Mouse (Mus musculus) cerebellum, adult 11 months (tissue): Measurements from ENCODE around the gene Pde7b.

Experiments
- DNase-seq: peaks from one replicate; pipeline ENCODE4 v3.0.0; 2022

Gene Pde7b

GRCm38 (mm10) chr10:20490775-20491174 lies 234.1 kb downstream of the Pde7b start:
- no peak for DNase-seq

DNA sequence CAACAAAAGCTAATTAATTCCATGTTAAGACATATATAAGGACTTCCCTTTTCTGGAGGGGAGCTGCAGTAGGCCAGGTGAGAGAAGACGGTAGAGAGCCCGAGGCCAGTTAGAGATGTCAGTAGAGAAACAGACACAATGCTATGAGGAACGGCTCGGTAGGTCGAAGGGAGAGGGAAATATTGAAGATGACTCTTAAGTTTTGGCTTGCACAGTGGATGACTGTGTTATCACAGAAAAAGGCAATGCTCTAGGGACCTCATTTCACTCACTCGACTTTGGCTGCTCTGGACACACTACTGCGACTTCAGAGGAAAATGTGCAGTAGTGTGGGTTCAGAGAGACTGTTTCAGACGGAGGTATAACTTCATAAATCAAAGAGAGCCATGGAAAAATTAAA lies 234.6 kb downstream of the Pde7b start:
- no peak for DNase-seq

DNA sequence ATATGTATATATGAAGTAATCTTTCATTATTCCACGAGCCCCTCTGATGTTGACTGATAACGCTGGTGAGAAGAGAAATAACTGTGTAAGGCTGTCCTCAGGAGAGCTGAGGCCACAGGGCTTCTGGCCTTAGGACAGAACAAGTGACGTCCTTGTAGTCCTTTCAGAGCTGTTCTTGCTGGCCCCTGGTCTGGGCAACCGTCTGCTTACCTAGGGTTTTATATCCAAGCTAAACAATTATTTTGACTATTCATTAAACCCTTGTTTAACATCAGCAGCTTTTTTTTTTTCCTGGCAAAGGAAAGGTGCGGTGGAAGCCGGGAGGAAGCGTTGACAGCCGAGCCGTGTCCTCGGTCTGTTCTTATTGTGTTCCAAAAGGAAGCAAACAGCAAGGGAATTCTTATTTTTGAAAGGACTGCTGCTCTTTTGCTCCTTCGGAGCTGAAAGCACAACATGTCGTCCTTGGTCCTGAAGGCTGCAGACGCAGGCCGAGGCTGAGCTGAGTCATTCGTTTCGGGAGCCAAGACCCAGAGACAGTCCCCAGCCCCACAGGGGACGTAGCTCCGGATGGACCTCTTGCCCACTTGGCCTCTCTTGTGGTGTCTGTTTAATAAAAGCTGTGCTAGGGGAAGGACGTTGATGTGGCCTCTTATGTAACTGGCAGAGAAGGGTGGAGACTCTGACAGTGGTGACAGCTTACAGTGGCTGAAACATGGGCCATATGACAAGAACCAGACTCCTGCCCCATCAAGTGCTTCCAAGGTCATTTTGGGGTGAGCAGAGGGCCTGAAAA lies 238.2 kb downstream of the Pde7b start:
- no peak for DNase-seq

DNA sequence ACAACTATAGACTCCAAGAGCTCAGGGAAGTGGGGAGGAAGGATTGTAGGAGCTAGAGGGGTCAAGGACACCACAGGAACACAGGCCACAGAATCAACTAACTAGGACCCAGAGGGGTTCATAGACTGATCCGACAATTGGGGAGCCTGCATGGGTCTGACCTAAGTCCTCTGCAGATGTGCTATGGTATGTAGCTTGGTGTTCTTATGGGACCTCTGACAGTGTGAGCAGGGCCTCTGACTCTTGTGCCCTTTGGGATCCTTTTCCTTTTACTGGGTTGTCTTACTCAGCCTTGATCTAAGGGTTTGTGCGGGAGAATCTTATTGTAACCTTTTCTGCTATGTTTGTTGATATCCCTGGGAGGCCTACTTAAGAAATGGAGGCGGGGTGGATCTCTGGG lies 239.1 kb downstream of the Pde7b start:
- DNase-seq = no peak

DNA sequence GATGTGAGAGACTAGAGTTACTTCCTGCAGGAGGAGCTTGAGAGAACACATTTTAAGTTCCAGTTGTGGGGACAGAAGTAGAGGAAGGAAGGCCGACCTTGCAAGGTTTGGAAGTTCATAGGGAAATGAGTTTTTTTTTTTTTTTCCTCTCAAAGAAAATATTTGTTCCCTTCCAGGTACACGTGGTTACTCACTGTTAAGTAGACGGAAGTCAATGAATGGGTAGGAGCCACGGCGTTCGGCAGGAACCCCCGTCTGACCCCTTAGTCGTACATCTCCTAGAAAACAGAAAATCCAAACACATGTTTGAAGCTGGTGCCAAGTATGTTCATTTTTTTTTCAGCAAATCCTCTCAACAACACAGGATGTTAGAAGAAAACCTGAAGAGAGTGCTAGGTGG lies 245.4 kb downstream of the Pde7b start:
- DNase-seq = no peak

DNA sequence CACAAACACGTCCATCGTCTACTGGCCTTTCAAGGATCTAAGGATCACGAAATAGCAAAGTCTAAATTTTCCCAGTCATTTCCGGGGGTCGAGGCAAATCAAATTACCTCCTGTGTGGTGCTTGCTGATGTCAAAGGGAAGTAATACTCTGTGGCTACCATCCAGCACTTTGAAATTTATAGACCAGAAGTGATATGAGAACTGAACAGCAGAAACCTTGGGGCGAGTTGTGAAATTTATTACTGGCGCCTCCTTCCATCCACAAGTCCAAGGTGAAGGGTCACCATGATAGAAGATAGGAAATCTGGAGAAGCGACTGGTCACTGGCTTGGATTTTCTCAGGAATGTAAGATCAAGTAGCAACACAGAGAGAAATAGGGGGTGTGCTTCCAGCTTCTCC lies 246.4 kb downstream of the Pde7b start:
- no peak for DNase-seq

GRCm38 (mm10) chr10:20474831-20475230 lies 250.0 kb downstream of the Pde7b start:
- DNase-seq = no peak

- no peak for DNase-seq
These were observed 250.8 kb downstream of the Pde7b start for GRCm38 (mm10) chr10:20474036-20474435.

GRCm38 (mm10) chr10:20473505-20473904 lies 251.4 kb downstream of the Pde7b start:
- DNase-seq = no peak

DNA sequence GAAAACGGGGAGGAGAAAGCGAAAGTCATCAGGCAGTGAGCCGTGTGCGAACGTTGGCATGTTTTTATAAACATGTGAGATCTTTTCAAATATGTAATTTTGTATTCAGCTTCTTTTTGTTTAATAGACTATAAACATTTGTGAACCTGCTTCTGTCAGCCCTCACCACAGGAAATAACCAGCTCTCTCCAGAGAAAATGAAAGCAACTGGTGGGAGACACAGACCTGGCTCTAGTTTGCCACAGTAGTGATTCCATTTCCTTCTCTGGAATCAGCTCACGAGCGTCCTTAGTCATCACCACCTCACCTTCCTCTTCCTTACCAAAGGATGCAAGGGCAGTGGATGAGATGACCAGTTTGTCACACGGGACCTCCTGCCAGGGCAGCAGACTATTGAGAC lies 252.9 kb downstream of the Pde7b start:
- DNase-seq = no peak

GRCm38 (mm10) chr10:20464631-20465030 lies 260.2 kb downstream of the Pde7b start:
- no peak for DNase-seq

DNA sequence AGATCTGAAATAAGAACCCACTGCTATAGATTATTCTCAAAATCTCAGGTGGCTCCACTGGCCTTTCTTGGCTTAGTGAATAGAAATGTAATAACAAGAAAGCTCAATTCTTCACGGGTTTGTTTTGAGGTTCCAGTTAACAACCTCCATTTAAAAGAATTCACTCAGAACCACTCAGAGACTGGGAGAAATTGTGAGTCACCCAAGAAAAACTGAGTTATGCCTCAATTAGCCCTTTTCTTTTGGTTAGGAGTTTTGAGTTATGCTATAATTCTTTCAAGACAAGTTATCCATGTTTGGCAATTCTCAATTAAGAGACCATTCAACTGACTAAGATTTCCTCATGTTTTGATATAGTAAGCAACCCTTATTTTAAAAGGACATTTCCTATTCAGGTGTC lies 260.9 kb downstream of the Pde7b start:
- no peak for DNase-seq

DNA sequence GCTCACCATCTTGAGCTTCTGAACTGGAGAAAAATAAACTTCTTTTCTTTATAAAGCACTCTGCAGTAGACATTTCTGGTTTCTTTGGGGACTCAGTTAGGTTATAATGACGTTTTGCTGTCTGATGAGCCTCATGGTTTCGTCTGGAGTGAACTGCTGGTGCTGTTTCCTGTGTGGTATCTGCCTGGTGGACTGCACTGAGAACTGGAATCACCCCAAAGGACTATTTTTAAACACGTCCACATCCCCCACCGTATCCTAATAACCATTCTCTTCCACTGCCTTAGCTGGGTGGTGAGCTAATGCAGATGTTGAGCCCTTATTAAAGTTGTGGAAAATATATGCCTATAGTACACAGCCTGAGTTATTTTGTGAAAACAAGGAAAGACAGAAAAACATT lies 262.3 kb downstream of the Pde7b start:
- DNase-seq = no peak

DNA sequence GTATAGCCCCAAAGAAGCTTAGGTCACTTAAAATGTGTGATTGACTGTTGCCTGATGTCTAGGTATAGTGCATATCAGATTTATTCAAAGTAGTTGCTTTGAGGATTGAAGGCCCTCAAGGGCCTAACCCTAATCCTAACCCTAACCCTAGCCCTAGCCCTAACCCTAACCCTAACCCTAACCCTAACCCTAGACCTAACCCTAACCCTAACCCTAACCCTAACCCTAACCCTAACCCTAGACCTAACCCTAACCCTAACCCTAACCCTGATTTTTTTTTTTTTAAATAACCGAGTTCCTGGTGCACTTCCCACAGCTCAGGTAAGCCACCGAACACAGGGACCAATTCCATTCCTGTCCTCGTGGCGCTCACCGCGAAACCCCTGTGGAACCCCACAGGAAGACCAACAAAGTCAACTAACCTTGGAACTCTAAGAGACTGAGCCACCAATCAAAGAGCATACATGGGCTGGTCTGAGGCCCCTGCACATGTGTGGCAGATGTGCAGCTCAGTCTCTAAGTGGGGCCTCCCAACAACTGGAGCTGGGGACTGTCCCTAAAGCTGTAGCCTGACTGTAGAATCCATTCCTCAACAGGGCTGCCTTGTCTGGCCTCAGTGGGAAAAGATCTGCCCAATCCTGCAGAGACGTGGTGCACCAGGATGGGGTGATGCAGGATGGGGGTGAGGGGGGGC lies 265.1 kb downstream of the Pde7b start:
- DNase-seq = no peak

DNA sequence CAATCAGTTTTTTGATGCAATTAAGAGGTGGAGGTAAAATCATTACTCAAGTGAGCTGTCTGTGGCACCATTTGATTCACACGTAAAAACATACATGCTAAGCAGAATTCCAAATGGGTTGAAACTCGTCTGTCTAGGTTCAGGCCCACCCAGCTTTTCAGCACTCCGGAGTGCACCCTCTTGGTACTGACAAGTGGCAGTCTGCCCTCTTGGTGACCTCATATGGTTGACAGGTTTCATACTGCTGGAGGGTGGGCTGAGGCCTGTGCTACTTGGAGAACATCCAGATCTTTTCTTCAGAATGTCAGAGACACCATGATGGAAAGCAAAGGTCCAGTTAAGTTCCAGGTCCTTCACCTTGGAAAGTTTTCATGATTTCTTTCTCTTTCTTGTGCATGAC lies 265.7 kb downstream of the Pde7b start:
- DNase-seq = no peak

DNA sequence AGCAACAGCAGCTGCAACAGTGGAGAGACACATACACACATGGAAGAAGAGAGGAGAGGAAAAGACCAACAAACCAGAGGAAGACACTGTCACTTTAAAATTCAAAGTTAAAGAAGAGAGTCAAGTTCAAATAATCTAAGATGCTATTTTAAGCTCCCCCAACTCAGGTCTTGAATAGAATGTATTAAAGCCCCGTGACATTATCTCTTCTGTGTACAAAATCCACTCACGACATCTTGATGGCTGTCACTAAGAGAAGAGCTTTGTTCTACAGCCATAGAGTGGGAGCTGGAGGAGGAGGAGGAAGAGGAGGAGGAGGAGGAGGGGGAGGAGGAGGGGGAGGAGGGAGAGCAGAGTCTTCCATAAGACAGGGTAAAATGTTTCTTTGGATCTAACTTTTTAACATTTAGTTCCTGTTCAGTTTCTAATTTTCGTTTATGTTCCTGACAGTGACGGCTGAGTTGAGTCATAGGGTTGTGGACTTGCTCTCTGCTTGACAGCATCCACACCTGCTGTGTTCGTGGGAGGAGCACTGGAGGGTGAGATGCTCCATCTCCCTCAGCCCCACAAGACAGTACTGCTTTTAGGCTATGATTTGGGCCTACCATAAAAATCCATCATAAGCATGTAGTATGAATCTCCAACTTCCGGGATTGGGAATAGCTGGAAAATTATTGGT lies 270.4 kb downstream of the Pde7b start:
- DNase-seq = no peak

- no peak for DNase-seq
These were observed 287.4 kb downstream of the Pde7b start for GRCm38 (mm10) chr10:20437428-20437827.

- DNase-seq = no peak
These were observed 287.9 kb downstream of the Pde7b start for GRCm38 (mm10) chr10:20437021-20437420.

- DNase-seq = no peak
These were observed 289.0 kb downstream of the Pde7b start for GRCm38 (mm10) chr10:20435913-20436312.

GRCm38 (mm10) chr10:20431336-20431735 lies 293.5 kb downstream of the Pde7b start:
- no peak for DNase-seq

DNA sequence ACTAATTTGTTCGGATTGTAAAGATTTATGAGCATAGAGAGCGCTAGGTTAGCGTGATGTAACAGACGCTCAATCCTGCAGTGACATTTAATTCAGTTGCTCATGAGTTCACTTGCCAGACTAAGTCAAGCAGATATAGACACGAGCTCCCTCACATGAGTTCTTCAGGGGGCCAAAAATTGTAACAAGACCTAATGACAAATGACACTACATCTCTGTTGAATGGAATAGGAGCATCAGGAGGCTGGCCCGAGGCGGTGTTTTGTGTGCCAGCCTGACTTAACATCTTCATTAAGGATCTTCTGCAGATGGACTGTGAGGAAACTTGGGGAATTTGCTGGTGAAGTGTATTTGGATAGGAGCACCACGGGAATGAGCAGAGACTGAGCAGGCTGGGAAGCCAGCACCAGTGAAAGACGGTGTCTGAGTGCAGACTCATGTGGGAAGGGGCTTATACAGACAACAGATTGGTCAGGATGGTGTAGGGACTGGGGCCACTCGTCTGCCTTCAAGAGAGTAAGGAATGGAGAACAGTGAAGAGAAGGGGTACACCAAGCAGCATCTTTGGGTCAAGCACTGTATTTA lies 303.5 kb downstream of the Pde7b start:
- no peak for DNase-seq

GRCm38 (mm10) chr10:20420296-20420695 lies 304.6 kb downstream of the Pde7b start:
- no peak for DNase-seq

DNA sequence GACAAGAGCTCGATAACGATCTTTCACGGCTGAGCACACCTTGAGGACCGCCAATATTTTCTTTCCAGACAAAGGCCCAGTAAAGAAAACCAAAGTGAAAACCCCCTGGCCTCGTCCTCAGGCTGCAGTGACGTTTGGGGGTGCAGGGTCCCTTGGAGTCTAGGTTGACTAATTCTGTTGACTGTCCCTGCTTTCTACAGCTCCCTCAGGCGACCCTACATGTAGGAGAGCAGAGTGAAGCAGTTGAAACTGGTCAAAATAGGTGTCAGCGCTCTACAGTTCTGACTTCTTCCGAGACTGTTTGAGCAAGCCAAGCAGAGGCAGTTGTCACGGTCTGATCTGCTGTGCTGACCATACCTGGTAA lies 306.0 kb downstream of the Pde7b start:
- no peak for DNase-seq
